Mouse (Mus musculus): Measurements from ENCODE around the gene Il13. TPM values are rescaled to one million over a fixed set of nuclear protein-coding genes. Genes with fewer than 3 reads are reported as not detected.

Il13 gene
- polyA plus RNA-seq, 1 experiment: not detected

DNA sequence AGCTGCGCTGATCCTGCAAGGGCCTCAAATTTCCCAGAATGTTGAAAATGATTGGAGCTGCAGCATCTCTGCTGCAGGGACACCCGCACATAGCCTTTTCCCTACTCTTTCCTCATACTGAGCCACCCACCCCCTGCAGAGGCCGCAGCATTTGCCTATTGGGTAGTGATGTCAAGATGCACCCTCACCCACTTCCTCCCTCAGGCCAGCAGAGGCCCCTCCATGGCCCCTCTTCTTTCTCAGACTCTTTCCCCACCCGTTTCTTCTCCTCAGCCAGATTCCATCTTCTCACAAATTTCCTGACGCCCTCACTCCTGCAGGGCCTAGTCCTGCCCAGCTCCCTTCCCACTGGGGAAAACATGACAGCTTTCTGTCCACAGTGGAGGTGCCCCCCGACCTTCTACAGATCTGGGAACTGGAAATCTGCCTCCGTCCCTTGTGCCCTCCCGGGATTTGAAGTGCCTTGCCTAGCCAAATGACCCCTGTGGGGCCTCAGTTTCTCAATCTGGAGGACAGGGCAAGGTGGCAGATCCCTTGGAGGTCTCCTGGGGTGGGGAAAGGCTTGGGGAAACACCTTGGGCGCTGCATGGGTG lies 1.2 kb upstream of the Il13 start:
- TF ChIP-seq CTCF (IDR thresholded peaks at IDR 0.05; ENCODE audit: extremely low read depth, insufficient read depth, insufficient read length, insufficient replicate concordance) (no peak), POLR2A (IDR thresholded peaks at IDR 0.05; ENCODE audit: low read depth, low read length) (no peak)
- Histone ChIP-seq H3K27ac (ENCODE audit: insufficient read depth, low read length) (no peak overlapping the region), H3K36me3 (ENCODE audit: control insufficient read depth, insufficient read depth, low read length) (no peaks in the 10 kb centered on the region), H3K4me3 (ENCODE audit: extremely low read depth, insufficient read depth, insufficient read length) (no peak overlapping the region), H3K4me1 (ENCODE audit: control insufficient read depth, insufficient read depth, insufficient read length) (peaks cover 5% of the 10 kb centered on the region), H3K27me3 (ENCODE audit: control insufficient read depth, insufficient read depth, low read length) (peaks cover 6% of the 10 kb centered on the region; the same call in 1 of the 2 replicates)
- 62% methylated on average over 9 of the region's 9 CpGs for WGBS
- no peak for DNase-seq (ENCODE audit: low read depth in 1 of 2, low spot score in 2 of 2)

DNA sequence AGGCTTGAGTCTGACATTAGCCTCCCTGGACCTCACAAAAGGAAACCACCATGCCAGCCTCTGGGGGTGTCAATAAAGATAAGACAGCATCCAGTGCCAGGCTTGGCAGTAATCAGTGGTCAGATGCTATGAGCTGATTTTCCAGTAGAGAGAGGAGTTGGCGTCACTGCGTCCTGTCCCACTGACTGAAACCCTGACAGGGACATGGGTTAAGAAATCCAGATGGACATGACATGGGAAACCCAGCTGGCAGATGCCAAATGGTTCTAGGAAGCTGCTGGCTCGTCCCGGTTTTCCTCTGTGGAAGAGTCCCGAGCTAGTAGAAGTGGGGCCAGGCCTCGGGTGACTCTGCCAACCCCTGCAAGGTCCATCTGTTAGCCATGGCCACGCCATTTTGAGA lies 858 bp downstream of the Il13 start:
- peaks cover 6% of the 10 kb centered on the region; the same call in 1 of the 2 replicates for H3K27me3 ChIP-seq (ENCODE audit: control insufficient read depth, insufficient read depth, low read length)
- no peak overlapping the region for H3K4me3 ChIP-seq (ENCODE audit: extremely low read depth, insufficient read depth, insufficient read length)
- TF ChIP-seq CTCF (IDR thresholded peaks at IDR 0.05; ENCODE audit: extremely low read depth, insufficient read depth, insufficient read length, insufficient replicate concordance): no peak
- no peak for TF ChIP-seq POLR2A (IDR thresholded peaks at IDR 0.05; ENCODE audit: low read depth, low read length)
- no peak for DNase-seq (ENCODE audit: low read depth in 1 of 2, low spot score in 2 of 2)
- H3K27ac ChIP-seq (ENCODE audit: insufficient read depth, low read length): no peak overlapping the region
- no peaks in the 10 kb centered on the region for H3K36me3 ChIP-seq (ENCODE audit: control insufficient read depth, insufficient read depth, low read length)
- H3K4me1 ChIP-seq (ENCODE audit: control insufficient read depth, insufficient read depth, insufficient read length): peaks cover 5% of the 10 kb centered on the region
- 88% methylated on average over 7 of the region's 7 CpGs for WGBS

DNA sequence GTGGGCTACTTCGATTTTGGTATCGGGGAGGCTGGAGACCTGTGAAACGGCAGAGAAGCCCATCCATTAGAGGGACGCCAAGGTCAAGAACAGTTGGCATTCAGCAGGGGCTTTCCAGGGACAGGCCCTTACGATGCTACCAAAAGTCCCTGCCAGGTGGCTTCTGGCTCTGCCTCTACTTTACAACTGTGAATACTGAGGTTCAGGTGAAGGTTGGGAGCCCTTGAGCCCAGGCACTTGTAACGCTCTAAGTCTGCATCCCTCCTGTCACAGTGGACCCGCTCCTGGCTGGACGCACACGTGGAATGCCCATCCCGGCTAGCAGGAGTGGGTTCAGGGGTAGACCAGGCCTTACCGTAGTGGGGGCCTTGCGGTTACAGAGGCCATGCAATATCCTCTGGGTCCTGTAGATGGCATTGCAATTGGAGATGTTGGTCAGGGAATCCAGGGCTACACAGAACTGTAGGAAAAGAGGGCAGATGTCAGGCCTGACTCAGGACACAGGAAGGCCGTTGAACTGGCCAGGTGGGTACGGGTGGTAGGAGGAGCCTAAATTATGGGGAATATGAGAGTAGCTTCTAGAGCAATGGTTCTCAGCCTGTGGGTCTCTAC lies 2.3 kb downstream of the Il13 start:
- peaks cover 5% of the 10 kb centered on the region for H3K4me1 ChIP-seq (ENCODE audit: control insufficient read depth, insufficient read depth, insufficient read length)
- H3K36me3 ChIP-seq (ENCODE audit: control insufficient read depth, insufficient read depth, low read length): no peaks in the 10 kb centered on the region
- WGBS: 87% methylated on average over 14 of the region's 14 CpGs
- H3K27me3 ChIP-seq (ENCODE audit: control insufficient read depth, insufficient read depth, low read length): peaks cover 6% of the 10 kb centered on the region; the same call in 1 of the 2 replicates
- no peak overlapping the region for H3K4me3 ChIP-seq (ENCODE audit: extremely low read depth, insufficient read depth, insufficient read length)
- TF ChIP-seq CTCF (IDR thresholded peaks at IDR 0.05; ENCODE audit: extremely low read depth, insufficient read depth, insufficient read length, insufficient replicate concordance): no peak
- no peak for TF ChIP-seq POLR2A (IDR thresholded peaks at IDR 0.05; ENCODE audit: low read depth, low read length)
- no peak overlapping the region for H3K27ac ChIP-seq (ENCODE audit: insufficient read depth, low read length)
- no peak for DNase-seq (ENCODE audit: low read depth in 1 of 2, low spot score in 2 of 2)

DNA sequence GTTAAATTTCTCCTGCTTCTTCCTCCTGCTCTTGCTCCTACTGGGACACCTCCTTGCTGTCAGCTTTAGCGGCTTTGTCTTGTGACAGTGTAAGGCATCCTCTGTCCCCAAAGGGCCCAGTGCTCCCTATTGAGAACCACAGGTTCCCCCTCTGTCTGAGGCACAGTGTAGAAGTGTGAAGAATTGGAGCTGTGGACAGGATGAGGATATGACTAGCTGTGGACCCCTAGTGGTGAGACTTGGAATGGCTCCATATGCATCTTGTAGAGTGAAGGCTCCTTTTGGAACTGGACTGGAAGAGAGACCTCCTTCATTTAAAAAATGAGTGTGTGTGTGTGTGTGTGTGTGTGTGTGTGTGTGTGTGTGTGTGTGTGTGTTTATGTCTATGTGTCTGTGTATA lies 6.6 kb downstream of the Il13 start:
- Histone ChIP-seq H3K27ac (ENCODE audit: insufficient read depth, low read length) (no peak overlapping the region), H3K4me3 (ENCODE audit: extremely low read depth, insufficient read depth, insufficient read length) (no peak overlapping the region), H3K4me1 (ENCODE audit: control insufficient read depth, insufficient read depth, insufficient read length) (no peaks in the 10 kb centered on the region), H3K36me3 (ENCODE audit: control insufficient read depth, insufficient read depth, low read length) (no peaks in the 10 kb centered on the region), H3K27me3 (ENCODE audit: control insufficient read depth, insufficient read depth, low read length) (no peaks in the 10 kb centered on the region)
- TF ChIP-seq POLR2A (IDR thresholded peaks at IDR 0.05; ENCODE audit: low read depth, low read length) (no peak), CTCF (IDR thresholded peaks at IDR 0.05; ENCODE audit: extremely low read depth, insufficient read depth, insufficient read length, insufficient replicate concordance) (peak; percentile 53; the same call in 1 of the 2 replicates)
- WGBS: 11% methylated on average over 1 of the region's 1 CpGs
- DNase-seq (ENCODE audit: low read depth in 1 of 2, low spot score in 2 of 2): peak; percentile 41 to 58

DNA sequence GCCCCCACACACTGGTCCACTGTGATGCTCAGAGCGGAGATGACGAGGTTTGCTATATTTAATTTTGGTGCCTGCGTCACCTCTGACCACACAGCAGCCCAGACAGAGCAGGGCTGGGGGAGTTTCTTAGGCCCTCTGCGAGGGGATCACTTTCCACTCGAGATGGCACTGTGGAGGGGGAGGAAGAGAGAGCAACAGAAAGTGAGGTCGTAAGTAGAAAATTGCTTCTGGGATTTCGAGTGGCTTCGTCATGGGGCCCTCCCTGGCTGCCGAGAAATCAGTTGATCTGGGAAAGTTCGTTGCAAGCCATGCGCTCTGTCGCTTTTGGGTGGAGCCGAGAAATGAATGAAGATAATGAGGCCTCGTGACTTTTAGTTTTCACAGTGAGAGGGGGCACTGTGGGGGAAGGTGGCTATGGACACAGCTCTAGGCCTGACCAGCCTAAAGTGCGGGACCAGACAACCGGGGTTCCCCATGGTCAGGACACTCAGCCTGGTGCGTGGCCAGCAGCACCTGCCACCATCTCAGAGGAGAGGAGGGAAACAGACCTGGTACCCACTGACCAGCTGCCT lies 7.6 kb downstream of the Il13 start:
- no peak for DNase-seq (ENCODE audit: low read depth in 1 of 2, low spot score in 2 of 2)
- Histone ChIP-seq H3K4me1 (ENCODE audit: control insufficient read depth, insufficient read depth, insufficient read length) (no peaks in the 10 kb centered on the region), H3K27me3 (ENCODE audit: control insufficient read depth, insufficient read depth, low read length) (no peaks in the 10 kb centered on the region), H3K36me3 (ENCODE audit: control insufficient read depth, insufficient read depth, low read length) (no peaks in the 10 kb centered on the region), H3K4me3 (ENCODE audit: extremely low read depth, insufficient read depth, insufficient read length) (no peak overlapping the region), H3K27ac (ENCODE audit: insufficient read depth, low read length) (no peak overlapping the region)
- no peak for TF ChIP-seq CTCF (IDR thresholded peaks at IDR 0.05; ENCODE audit: extremely low read depth, insufficient read depth, insufficient read length, insufficient replicate concordance)
- TF ChIP-seq POLR2A (IDR thresholded peaks at IDR 0.05; ENCODE audit: low read depth, low read length): no peak
- 81% methylated on average over 17 of the region's 17 CpGs for WGBS

DNA sequence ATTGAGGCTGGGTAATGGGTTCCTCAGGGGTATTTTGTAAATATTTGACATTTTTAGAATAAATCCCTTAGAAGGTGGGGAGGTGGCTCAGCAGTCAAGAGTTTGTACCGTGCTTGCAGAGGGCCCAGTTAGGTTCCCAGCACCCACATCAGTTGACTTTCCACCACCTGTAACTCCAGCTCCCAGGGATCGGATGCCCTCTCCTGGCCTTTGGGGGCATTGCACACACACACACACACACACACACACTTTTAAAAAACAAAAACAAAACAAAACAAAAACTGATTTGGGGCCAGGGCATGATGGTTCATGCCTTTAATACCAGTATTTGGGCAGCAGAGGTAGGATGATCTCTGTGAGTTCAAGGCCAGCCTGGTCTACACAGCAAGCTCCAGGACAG lies 10.4 kb downstream of the Il13 start:
- Histone ChIP-seq H3K27me3 (ENCODE audit: control insufficient read depth, insufficient read depth, low read length) (no peaks in the 10 kb centered on the region), H3K4me1 (ENCODE audit: control insufficient read depth, insufficient read depth, insufficient read length) (no peaks in the 10 kb centered on the region), H3K27ac (ENCODE audit: insufficient read depth, low read length) (no peak overlapping the region), H3K4me3 (ENCODE audit: extremely low read depth, insufficient read depth, insufficient read length) (no peak overlapping the region), H3K36me3 (ENCODE audit: control insufficient read depth, insufficient read depth, low read length) (no peaks in the 10 kb centered on the region)
- 98% methylated on average over 2 of the region's 2 CpGs for WGBS
- TF ChIP-seq CTCF (IDR thresholded peaks at IDR 0.05; ENCODE audit: extremely low read depth, insufficient read depth, insufficient read length, insufficient replicate concordance): no peak
- no peak for TF ChIP-seq POLR2A (IDR thresholded peaks at IDR 0.05; ENCODE audit: low read depth, low read length)
- DNase-seq (ENCODE audit: low read depth in 1 of 2, low spot score in 2 of 2): no peak

DNA sequence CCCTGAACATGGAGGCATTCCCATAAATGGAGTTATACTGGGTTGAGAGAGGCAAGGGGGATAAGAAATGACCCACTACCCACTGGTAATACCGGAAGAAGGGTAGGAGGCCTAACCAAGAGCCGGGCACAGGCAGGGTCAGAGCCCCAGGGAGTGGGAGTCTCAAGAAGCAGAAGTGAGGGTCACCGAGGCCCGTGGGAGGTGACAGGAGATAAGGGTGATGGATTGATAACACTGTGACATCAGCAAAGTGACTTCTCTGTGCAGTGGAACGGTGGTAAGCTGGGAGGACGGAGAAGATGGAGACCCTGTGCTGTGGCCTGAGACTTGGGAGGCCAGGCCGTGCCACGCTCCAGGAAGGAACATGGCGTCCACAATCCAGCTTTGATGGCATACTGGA lies 10.9 kb downstream of the Il13 start:
- no peak for TF ChIP-seq POLR2A (IDR thresholded peaks at IDR 0.05; ENCODE audit: low read depth, low read length)
- TF ChIP-seq CTCF (IDR thresholded peaks at IDR 0.05; ENCODE audit: extremely low read depth, insufficient read depth, insufficient read length, insufficient replicate concordance): no peak
- no peak overlapping the region for H3K27ac ChIP-seq (ENCODE audit: insufficient read depth, low read length)
- no peaks in the 10 kb centered on the region for H3K27me3 ChIP-seq (ENCODE audit: control insufficient read depth, insufficient read depth, low read length)
- H3K4me3 ChIP-seq (ENCODE audit: extremely low read depth, insufficient read depth, insufficient read length): no peak overlapping the region
- H3K36me3 ChIP-seq (ENCODE audit: control insufficient read depth, insufficient read depth, low read length): no peaks in the 10 kb centered on the region
- no peak for DNase-seq (ENCODE audit: low read depth in 1 of 2, low spot score in 2 of 2)
- H3K4me1 ChIP-seq (ENCODE audit: control insufficient read depth, insufficient read depth, insufficient read length): no peaks in the 10 kb centered on the region
- WGBS: 82% methylated on average over 9 of the region's 9 CpGs
